20 mouse cellular contexts compared by ENCODE assay signal in genomic region chr7:37089726-37090125, GRCm38 (mm10).
DNase-seq lines count a peak whose midpoint lies in the region; ATAC-seq lines count a peak whose summit lies in the region.
"Had no signal": no experiment of that assay in that cellular context is flagged by ENCODE, and none has a peak within 500 bp of the region (broad histone marks: within the 10 kb centered on the region; RNA-seq: fewer than 3 reads in every experiment).

No protein-coding gene starts in this region.

- no peak for DNase-seq in frontal cortex, postnatal 14 days (ENCODE audit: low spot score in 2 of 2)
- DNase-seq in right cerebral cortex, adult 18-20 months: peak; percentile 3
- DNase-seq in right cerebral cortex, postnatal 36 days (ENCODE audit: low spot score in 2 of 2): no peak
- DNase-seq in brain, adult 2 months (ENCODE audit: low read depth, low spot score): peak; percentile 48
- DNase-seq in layer of hippocampus, adult 8-10 months (ENCODE audit: low spot score in 2 of 2): no peak
- DNase-seq: adrenal gland, adult 2 months; adrenal gland, adult 8-10 months; adrenal gland, postnatal 10 days; adrenal gland, postnatal 14 days; adrenal gland, postnatal 25 days; adrenal gland, postnatal 36 days; B cell, adult 2 months; cerebellum, adult 11 months; cerebellum, adult 11-12 months; cerebellum, adult 18-20 months; cerebellum, adult 2 months had no signal

- peak; percentile 67; the same call in 1 of the 2 replicates for ATAC-seq in frontal cortex, adult (ENCODE audit: low TSS enrichment)
- ATAC-seq: activated CD4-positive, CD25-positive, alpha-beta regulatory T cell, adult 4 months; CD4-positive, CD25-positive, alpha-beta regulatory T cell, adult 4 months; Patski had no signal

Comparison
In these comparisons a context has a peak if more than half of its experiments do, and no peak if none do; other contexts are left out.
1. DNase-seq: peak in right cerebral cortex, adult 18-20 months (single experiment) and brain, adult 2 months (single experiment); none in frontal cortex, postnatal 14 days (0 of 2), right cerebral cortex, postnatal 36 days (0 of 2) and layer of hippocampus, adult 8-10 months (0 of 2).